Mouse (Mus musculus): Measurements from ENCODE around the gene Cd200r3. TPM values are rescaled to one million over a fixed set of nuclear protein-coding genes. Genes with fewer than 3 reads are reported as not detected.

The Cd200r3 gene
- polyA plus RNA-seq (2015; fragmentation: Nextera tagmentation; extraction: Ambion mirVana): 0.71 and 1.3 TPM in 2 replicates

- H3K27me3 ChIP-seq (ENCODE audit: control insufficient read depth, insufficient read depth, low read length): no peaks in the 10 kb centered on the region
- H3K36me3 ChIP-seq (ENCODE audit: control insufficient read depth, insufficient read depth, low read length): no peaks in the 10 kb centered on the region
- H3K4me1 ChIP-seq (ENCODE audit: control insufficient read depth, insufficient read depth, low read length): no peaks in the 10 kb centered on the region
- no peak within 1 kb of the TSS for H3K27ac ChIP-seq (ENCODE audit: low read length)
- 59% methylated on average over 3 of the region's 3 CpGs for WGBS
- no peaks in the 10 kb centered on the region for H3K9me3 ChIP-seq (replicated peaks; ENCODE audit: control insufficient read depth, low read length)
- ATAC-seq (ENCODE audit: insufficient read depth, low FRiP score): no peak
- H3K9ac ChIP-seq (ENCODE audit: low read length): no peak within 1 kb of the TSS
- no peak within 1 kb of the TSS for H3K4me2 ChIP-seq (ENCODE audit: low read depth, low read length)
- H3K4me3 ChIP-seq (replicated peaks; ENCODE audit: low read length): no peak within 1 kb of the TSS
Measured at GRCm38 (mm10) chr16:44943468-44943867, at the start of gene Cd200r3. Cd200r3 (plus strand) TSS chr16:44943678.

DNA sequence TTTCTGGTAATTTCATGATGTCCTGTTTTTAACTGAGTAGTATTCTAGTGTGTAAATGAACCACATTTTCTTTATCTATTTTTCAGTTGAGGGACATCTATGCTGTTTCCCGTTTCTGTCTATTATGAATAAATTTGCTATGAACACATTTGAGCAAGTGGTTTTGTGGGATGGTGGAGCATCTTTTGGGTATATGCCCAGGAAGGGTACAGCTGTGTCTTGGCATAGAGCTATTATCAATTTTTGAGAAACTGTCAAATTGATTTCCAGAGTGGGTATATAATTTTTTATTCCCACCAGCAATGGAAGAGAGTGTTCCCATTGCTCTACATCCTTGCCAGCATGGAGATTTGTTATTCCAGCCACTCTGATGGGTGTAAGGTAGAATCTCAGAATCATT is 11.5 kb upstream of the Cd200r3 start:
- Histone ChIP-seq H3K9ac (ENCODE audit: low read length) (no peak overlapping the region), H3K4me1 (ENCODE audit: control insufficient read depth, insufficient read depth, low read length) (no peaks in the 10 kb centered on the region), H3K36me3 (ENCODE audit: control insufficient read depth, insufficient read depth, low read length) (no peaks in the 10 kb centered on the region), H3K27me3 (ENCODE audit: control insufficient read depth, insufficient read depth, low read length) (no peaks in the 10 kb centered on the region), H3K4me3 (replicated peaks; ENCODE audit: low read length) (no peak overlapping the region), H3K27ac (ENCODE audit: low read length) (no peak overlapping the region), H3K4me2 (ENCODE audit: low read depth, low read length) (no peak overlapping the region), H3K9me3 (replicated peaks; ENCODE audit: control insufficient read depth, low read length) (no peaks in the 10 kb centered on the region)
- 88% methylated on average over 1 of the region's 1 CpGs for WGBS
- ATAC-seq (ENCODE audit: insufficient read depth, low FRiP score): no peak

DNA sequence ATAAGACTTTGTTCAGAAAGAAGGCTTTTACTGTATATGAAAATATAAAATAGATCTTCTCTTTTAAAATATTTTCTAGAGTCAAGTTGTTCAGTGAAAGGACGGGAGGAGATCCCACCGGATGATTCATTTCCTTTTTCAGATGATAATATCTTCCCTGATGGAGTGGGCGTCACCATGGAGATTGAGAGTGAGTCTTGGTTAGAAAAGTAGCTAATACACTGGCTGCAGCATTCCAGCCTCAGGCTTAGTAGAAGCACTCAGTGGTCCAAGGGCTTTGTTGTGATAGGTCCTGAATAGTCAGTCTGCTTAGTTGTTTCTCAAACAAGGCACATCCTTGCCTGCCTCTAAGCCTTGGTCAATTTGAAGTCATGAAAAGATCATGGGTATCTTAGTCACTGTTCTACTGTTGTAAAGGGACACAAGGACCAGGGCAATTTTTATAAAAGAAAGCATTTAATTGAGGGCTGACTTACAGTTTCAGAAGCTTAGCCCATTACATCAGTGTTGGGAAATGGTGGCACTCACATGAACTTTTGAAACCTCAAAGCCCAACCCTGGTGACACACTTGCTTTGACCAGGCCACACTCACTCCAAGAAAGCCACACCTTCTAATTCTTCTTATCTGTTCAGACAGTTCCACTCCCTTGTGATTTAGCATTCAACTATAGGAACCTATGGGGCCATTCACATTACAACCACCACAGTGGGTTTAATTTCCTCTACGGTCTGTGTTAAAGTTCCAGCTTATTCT is 8.1 kb downstream of the Cd200r3 start:
- Histone ChIP-seq H3K36me3 (ENCODE audit: control insufficient read depth, insufficient read depth, low read length) (no peaks in the 10 kb centered on the region), H3K27me3 (ENCODE audit: control insufficient read depth, insufficient read depth, low read length) (no peaks in the 10 kb centered on the region), H3K9ac (ENCODE audit: low read length) (no peak overlapping the region), H3K4me1 (ENCODE audit: control insufficient read depth, insufficient read depth, low read length) (no peaks in the 10 kb centered on the region), H3K4me3 (replicated peaks; ENCODE audit: low read length) (no peak overlapping the region), H3K27ac (ENCODE audit: low read length) (no peak overlapping the region), H3K4me2 (ENCODE audit: low read depth, low read length) (no peak overlapping the region), H3K9me3 (replicated peaks; ENCODE audit: control insufficient read depth, low read length) (no peaks in the 10 kb centered on the region)
- WGBS: 64% methylated on average over 4 of the region's 4 CpGs
- no peak for ATAC-seq (ENCODE audit: insufficient read depth, low FRiP score)

- Histone ChIP-seq H3K36me3 (ENCODE audit: control insufficient read depth, insufficient read depth, low read length) (no peaks in the 10 kb centered on the region), H3K9me3 (replicated peaks; ENCODE audit: control insufficient read depth, low read length) (no peaks in the 10 kb centered on the region), H3K4me2 (ENCODE audit: low read depth, low read length) (no peak overlapping the region), H3K4me1 (ENCODE audit: control insufficient read depth, insufficient read depth, low read length) (no peaks in the 10 kb centered on the region), H3K27ac (ENCODE audit: low read length) (no peak overlapping the region), H3K27me3 (ENCODE audit: control insufficient read depth, insufficient read depth, low read length) (no peaks in the 10 kb centered on the region), H3K9ac (ENCODE audit: low read length) (no peak overlapping the region), H3K4me3 (replicated peaks; ENCODE audit: low read length) (no peak overlapping the region)
- 86% methylated on average over 2 of the region's 2 CpGs for WGBS
- ATAC-seq (ENCODE audit: insufficient read depth, low FRiP score): no peak
Measured at GRCm38 (mm10) chr16:44962296-44962695, 18.8 kb downstream of the Cd200r3 start.

- Histone ChIP-seq H3K27ac (ENCODE audit: low read length) (no peak overlapping the region), H3K9ac (ENCODE audit: low read length) (no peak overlapping the region), H3K4me2 (ENCODE audit: low read depth, low read length) (no peak overlapping the region), H3K27me3 (ENCODE audit: control insufficient read depth, insufficient read depth, low read length) (no peaks in the 10 kb centered on the region), H3K9me3 (replicated peaks; ENCODE audit: control insufficient read depth, low read length) (no peaks in the 10 kb centered on the region), H3K4me3 (replicated peaks; ENCODE audit: low read length) (no peak overlapping the region), H3K36me3 (ENCODE audit: control insufficient read depth, insufficient read depth, low read length) (no peaks in the 10 kb centered on the region), H3K4me1 (ENCODE audit: control insufficient read depth, insufficient read depth, low read length) (no peaks in the 10 kb centered on the region)
- WGBS: 64% methylated on average over 2 of the region's 2 CpGs
- no peak for ATAC-seq (ENCODE audit: insufficient read depth, low FRiP score)
Measured at GRCm38 (mm10) chr16:44962777-44963176, 19.3 kb downstream of the Cd200r3 start.

DNA sequence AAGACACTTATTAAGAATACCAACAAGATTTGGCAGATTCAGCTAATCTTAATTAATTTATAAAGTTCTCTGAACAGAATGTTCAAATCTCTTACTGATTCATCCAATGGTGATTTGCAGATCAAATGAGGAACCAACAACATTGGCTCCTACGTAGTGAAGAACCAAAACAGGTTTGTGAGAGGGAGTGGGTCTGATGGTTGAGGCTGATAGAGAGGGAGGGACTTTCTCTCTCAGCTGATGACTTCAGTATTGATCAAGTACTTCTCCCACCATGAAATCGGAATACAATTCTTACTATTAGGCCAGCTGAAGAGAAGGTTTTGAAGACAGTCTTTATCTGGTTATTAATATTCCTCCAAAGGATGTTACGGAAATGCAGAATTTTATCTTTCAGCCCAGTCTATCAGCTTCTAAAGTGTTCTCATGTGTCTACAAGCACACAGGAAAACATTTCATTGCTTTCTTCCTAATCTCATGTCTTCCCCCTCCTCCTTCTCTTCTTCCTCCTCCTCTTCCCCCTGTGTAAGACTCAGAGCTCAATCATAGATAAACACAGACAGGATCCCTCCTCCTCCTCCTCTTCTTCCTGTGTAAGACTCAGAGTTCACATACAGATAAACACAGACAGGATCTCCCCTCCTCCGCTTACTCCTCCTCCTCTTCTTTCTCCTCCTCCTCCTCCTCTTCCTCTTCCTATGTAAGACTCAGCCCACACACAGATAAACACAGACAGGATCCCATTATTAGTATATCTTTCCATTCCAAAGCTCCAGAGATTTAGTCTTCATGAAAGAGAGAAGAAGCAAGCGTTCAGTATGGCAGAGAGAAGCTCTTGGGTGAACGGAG is 21.3 kb downstream of the Cd200r3 start:
- H3K9me3 ChIP-seq (replicated peaks; ENCODE audit: control insufficient read depth, low read length): no peaks in the 10 kb centered on the region
- no peak overlapping the region for H3K27ac ChIP-seq (ENCODE audit: low read length)
- 82% methylated on average over 6 of the region's 6 CpGs for WGBS
- H3K9ac ChIP-seq (ENCODE audit: low read length): no peak overlapping the region
- H3K4me3 ChIP-seq (replicated peaks; ENCODE audit: low read length): no peak overlapping the region
- no peak overlapping the region for H3K4me2 ChIP-seq (ENCODE audit: low read depth, low read length)
- no peaks in the 10 kb centered on the region for H3K36me3 ChIP-seq (ENCODE audit: control insufficient read depth, insufficient read depth, low read length)
- no peaks in the 10 kb centered on the region for H3K4me1 ChIP-seq (ENCODE audit: control insufficient read depth, insufficient read depth, low read length)
- no peaks in the 10 kb centered on the region for H3K27me3 ChIP-seq (ENCODE audit: control insufficient read depth, insufficient read depth, low read length)
- no peak for ATAC-seq (ENCODE audit: insufficient read depth, low FRiP score)

DNA sequence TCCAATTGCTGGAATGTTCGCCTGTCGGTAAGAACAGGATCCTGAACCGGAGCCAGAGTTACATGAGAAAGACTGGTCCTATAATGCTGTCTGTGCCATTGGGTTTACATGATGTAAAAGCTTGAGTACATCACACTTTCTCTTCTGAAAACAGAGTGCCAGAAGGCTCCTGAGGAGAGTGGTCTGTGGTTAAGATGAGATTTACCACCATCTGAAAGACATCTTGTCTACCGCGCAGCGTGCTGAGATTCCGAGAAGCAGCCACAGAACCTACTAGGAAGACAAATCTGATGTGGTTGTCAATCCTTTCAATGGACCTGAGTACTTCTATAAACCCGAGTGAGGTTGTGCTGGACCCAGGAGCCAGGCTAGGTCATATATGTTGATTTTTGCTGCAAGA is 21.9 kb downstream of the Cd200r3 start:
- 81% methylated on average over 8 of the region's 8 CpGs for WGBS
- no peak for ATAC-seq (ENCODE audit: insufficient read depth, low FRiP score)
- Histone ChIP-seq H3K4me1 (ENCODE audit: control insufficient read depth, insufficient read depth, low read length) (no peaks in the 10 kb centered on the region), H3K36me3 (ENCODE audit: control insufficient read depth, insufficient read depth, low read length) (no peaks in the 10 kb centered on the region), H3K4me3 (replicated peaks; ENCODE audit: low read length) (no peak overlapping the region), H3K4me2 (ENCODE audit: low read depth, low read length) (no peak overlapping the region), H3K27me3 (ENCODE audit: control insufficient read depth, insufficient read depth, low read length) (no peaks in the 10 kb centered on the region), H3K27ac (ENCODE audit: low read length) (no peak overlapping the region), H3K9ac (ENCODE audit: low read length) (no peak overlapping the region), H3K9me3 (replicated peaks; ENCODE audit: control insufficient read depth, low read length) (no peaks in the 10 kb centered on the region)

GRCm38 (mm10) chr16:44965890-44966289 is 22.4 kb downstream of the Cd200r3 start:
- Histone ChIP-seq H3K36me3 (ENCODE audit: control insufficient read depth, insufficient read depth, low read length) (no peaks in the 10 kb centered on the region), H3K27me3 (ENCODE audit: control insufficient read depth, insufficient read depth, low read length) (no peaks in the 10 kb centered on the region), H3K4me1 (ENCODE audit: control insufficient read depth, insufficient read depth, low read length) (no peaks in the 10 kb centered on the region), H3K9ac (ENCODE audit: low read length) (no peak overlapping the region), H3K9me3 (replicated peaks; ENCODE audit: control insufficient read depth, low read length) (no peaks in the 10 kb centered on the region), H3K4me2 (ENCODE audit: low read depth, low read length) (no peak overlapping the region), H3K4me3 (replicated peaks; ENCODE audit: low read length) (no peak overlapping the region), H3K27ac (ENCODE audit: low read length) (no peak overlapping the region)
- 51% methylated on average over 3 of the region's 3 CpGs for WGBS
- no peak for ATAC-seq (ENCODE audit: insufficient read depth, low FRiP score)

DNA sequence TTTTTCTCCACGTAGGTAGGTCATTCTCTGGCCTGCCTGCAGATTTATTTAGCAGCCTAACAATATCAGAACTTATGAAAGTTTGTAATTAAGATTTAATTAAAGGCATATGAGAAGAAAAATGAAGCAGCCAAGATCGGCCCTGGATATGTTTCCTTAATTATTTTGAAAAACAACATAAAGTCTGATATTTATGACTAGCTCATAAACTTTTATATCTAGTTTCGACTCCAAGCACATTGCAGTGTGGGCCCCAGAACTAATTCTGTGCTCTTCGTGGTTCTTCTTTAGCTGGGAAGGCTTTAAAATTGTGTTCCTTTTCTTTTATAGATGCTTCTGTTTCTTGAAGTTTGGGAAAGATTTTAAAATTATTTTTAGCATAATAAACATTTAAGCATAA is 23.4 kb downstream of the Cd200r3 start:
- H3K4me1 ChIP-seq (ENCODE audit: control insufficient read depth, insufficient read depth, low read length): no peaks in the 10 kb centered on the region
- no peak for ATAC-seq (ENCODE audit: insufficient read depth, low FRiP score)
- no peak overlapping the region for H3K9ac ChIP-seq (ENCODE audit: low read length)
- WGBS: 70% methylated on average over 4 of the region's 4 CpGs
- no peak overlapping the region for H3K4me2 ChIP-seq (ENCODE audit: low read depth, low read length)
- no peaks in the 10 kb centered on the region for H3K36me3 ChIP-seq (ENCODE audit: control insufficient read depth, insufficient read depth, low read length)
- no peaks in the 10 kb centered on the region for H3K9me3 ChIP-seq (replicated peaks; ENCODE audit: control insufficient read depth, low read length)
- H3K4me3 ChIP-seq (replicated peaks; ENCODE audit: low read length): no peak overlapping the region
- H3K27me3 ChIP-seq (ENCODE audit: control insufficient read depth, insufficient read depth, low read length): no peaks in the 10 kb centered on the region
- H3K27ac ChIP-seq (ENCODE audit: low read length): no peak overlapping the region
